ENCODE assay signal across 22 mouse cellular contexts in the genomic region with DNA sequence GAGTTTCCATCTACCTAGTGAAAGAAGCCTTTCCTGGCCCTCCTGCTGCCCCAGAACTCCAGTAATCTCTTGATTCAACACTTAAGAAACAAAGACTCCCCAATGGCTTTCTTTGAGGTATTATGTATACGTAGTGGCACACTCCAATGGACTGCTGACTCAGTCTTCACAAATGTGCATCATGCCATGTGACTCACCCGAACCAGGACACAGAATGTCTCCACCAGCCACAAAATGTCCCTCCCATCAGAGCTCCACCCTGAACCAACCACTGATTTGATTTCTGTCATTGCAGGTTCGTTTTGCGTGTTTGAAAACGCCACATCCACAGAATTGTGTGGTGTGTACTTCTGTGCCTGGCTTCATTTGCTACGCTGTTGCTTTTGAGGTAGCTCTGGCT.
"Had no signal": no experiment of that assay in that cellular context is flagged by ENCODE, and none has a peak within 500 bp of the region (broad histone marks: within the 10 kb centered on the region; RNA-seq: fewer than 3 reads in every experiment).

No protein-coding gene starts in this region.

- H3K4me3 ChIP-seq: liver, embryonic 15.5 days; lung, embryonic 15.5 days; megakaryocyte, embryonic 14.5 days; midbrain, embryonic 10.5 days; midbrain, embryonic 13.5 days; midbrain, embryonic 15.5 days; neural tube, embryonic 13.5 days; neural tube, embryonic 15.5 days had no signal

- ATAC-seq: liver, postnatal 0 days; lung, postnatal 0 days; midbrain, embryonic 13.5 days; midbrain, embryonic 15.5 days had no signal

- H3K36me3 ChIP-seq: liver, embryonic 15.5 days; lung, embryonic 15.5 days; midbrain, embryonic 10.5 days; midbrain, embryonic 13.5 days; midbrain, embryonic 15.5 days; neural tube, embryonic 13.5 days; neural tube, embryonic 15.5 days had no signal

- H3K9me3 ChIP-seq: liver, embryonic 15.5 days; lung, embryonic 15.5 days; midbrain, embryonic 15.5 days; neural tube, embryonic 15.5 days had no signal

- H3K27ac ChIP-seq: liver, embryonic 15.5 days; lung, embryonic 15.5 days; macrophage; midbrain, embryonic 10.5 days; midbrain, embryonic 13.5 days; midbrain, embryonic 15.5 days; neural tube, embryonic 13.5 days; neural tube, embryonic 15.5 days had no signal

- H3K4me1 ChIP-seq: liver, embryonic 15.5 days; lung, embryonic 15.5 days; megakaryocyte, embryonic 14.5 days; midbrain, embryonic 10.5 days; midbrain, embryonic 13.5 days; midbrain, embryonic 15.5 days; neural tube, embryonic 13.5 days; neural tube, embryonic 15.5 days had no signal

- H3K9ac ChIP-seq: liver, embryonic 15.5 days; liver, postnatal 0 days; lung, embryonic 15.5 days; midbrain, embryonic 13.5 days; midbrain, embryonic 15.5 days; neural tube, embryonic 13.5 days; neural tube, embryonic 15.5 days had no signal

- H3K4me2 ChIP-seq: liver, embryonic 15.5 days; lung, embryonic 15.5 days; midbrain, embryonic 13.5 days; midbrain, embryonic 15.5 days; neural tube, embryonic 13.5 days; neural tube, embryonic 15.5 days had no signal

- DNase-seq: liver, postnatal 0 days; lung, adult 2 months; lung, postnatal 14 days; lung, postnatal 36 days; retina, postnatal 1 day; right cerebral cortex, adult 18-20 months; right cerebral cortex, postnatal 25 days; right cerebral cortex, postnatal 4 days; spleen, adult 18-20 months; thymus, adult 18-20 months; thymus, postnatal 14 days; thymus, postnatal 36 days had no signal

- H3K27me3 ChIP-seq: liver, embryonic 15.5 days; lung, embryonic 15.5 days; megakaryocyte, embryonic 14.5 days; midbrain, embryonic 13.5 days; midbrain, embryonic 15.5 days; neural tube, embryonic 13.5 days; neural tube, embryonic 15.5 days had no signal
